Mouse (Mus musculus): ENCODE measurements around the gene Fscn3.

Fscn3 gene

DNA sequence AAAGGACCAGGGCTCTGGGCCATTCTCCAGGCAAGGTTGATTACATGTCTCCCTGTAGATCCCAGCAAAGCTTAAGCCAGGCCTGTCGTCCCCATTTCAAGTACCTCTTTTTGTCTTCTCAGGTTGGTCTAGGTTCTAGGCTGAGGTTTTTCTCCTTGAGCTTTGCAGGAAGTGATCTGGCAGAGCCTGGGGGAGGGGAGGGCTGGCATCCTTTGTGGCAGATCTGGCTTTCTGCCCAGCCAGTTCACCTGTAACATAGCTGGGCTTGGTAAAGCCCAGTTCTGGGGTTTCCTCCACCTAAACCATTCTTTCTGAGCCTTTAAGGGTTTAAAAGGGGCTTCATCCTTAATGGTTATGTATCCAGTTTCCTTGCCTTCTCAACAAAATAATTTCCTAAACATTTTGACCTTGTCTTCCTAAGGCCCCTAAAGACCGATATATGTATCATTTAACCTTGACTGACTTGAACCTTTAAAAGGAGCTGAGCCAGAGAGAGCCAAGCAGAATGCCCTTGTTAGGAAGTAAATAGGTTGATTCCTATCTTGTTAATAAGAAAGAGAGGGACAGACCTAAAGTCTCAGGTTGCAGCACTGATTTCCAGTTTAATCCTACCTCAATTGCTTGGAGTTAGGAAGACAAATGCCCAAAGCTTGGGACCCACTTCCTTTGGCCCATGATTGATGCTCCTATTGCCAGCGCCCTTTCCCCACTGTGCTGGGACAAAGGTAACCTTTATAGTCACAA is at the start of gene Fscn3:
Fscn3 (plus strand) TSS at position 694 of the 744 bp plus-strand sequence.
- DNase-seq, result peak; percentile 53

GRCm38 (mm10) chr6:28381983-28382382 is 45.6 kb upstream of the Fscn3 start:
- DNase-seq, result no peak

GRCm38 (mm10) chr6:28385169-28385568 is 42.4 kb upstream of the Fscn3 start:
- DNase-seq, result no peak

DNA sequence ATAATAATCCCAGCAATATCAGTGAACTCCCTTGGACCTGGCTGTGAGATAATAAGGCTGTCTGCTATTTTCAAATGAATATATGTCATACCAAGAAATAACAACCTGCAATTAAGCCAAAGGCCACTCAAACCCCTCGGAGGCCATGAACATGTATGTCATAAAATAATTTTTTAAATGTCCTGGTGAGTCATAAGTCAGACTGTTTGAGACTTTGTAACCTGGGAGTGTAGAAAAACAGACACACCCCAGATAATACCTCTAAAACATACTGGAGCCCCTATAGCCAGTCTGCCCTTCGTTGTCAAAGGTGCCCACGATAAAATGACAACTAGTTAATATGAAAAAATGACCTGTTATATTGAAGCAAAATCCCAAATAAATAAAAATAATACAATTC is 38.6 kb upstream of the Fscn3 start:
- DNase-seq, result no peak

DNA sequence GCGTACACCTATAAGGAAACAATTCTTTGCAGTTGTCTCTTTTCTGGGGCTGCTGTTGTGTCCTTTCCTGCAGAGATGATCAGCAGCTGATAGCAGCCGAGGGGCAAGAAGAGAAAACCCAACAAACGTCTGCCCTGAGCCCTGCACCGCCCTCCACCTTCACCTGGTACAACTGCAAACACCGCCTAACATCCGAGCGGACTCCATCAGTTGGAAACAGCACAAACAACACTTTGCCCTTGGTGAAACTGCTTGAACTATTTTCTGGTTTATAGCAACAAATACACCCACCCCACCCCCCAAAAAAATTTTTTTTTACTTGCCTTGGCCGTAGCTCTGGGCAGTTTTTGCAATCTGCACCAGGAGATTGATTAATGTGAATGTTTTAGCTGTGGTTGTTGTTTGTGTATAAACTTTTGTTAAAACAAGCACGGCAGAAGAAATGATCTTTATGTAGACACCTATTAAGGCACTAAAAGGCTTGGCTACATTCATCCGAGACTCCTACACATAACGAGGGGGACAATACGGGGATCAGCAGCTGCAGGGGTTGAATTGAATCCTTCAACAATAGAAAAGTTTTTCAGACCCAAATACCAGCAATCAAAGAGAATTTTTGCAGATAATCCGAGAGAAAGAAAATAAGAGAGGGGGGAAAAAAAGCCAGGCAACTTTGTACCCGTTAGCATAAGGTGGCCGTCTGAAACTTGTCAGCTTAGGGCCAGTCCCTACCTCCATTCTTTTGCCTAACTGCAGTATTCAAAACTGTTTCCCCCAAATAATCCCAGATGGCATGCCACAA is 31.3 kb upstream of the Fscn3 start:
- no peak for DNase-seq

DNA sequence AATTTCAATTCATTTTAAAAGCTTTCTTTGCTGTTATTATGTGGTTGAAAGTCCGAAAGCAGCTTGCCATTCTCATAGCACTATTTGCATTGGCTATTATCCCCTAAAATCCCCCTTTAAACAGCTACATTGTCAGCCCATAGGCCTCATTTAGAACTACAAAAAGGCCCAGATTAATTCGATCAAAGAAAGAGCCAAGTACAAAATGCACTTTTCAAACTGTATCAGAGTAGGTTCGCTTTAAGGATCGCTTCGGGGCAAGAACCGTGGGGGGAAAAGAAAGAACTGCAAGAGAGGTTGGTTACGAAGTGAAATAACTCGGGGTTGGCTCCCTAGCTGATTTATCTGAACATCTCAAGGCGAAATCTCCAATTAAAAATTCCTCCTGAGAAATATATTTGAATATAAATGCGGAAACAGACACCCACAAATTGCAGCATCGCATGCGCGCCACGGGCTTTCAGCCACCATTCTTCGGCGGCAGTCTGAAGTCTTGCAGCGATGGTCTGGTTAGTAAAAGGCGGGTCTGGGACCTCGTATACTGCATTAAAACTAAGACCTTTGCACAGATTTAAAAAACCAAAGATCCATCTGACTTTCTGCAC is 30.6 kb upstream of the Fscn3 start:
- no peak for DNase-seq

GRCm38 (mm10) chr6:28397681-28398203 is 29.8 kb upstream of the Fscn3 start, which contains the start of gene Zfp800:
Gene Zfp800 (minus strand): TSS chr6:28398005.
- no peak for DNase-seq

DNA sequence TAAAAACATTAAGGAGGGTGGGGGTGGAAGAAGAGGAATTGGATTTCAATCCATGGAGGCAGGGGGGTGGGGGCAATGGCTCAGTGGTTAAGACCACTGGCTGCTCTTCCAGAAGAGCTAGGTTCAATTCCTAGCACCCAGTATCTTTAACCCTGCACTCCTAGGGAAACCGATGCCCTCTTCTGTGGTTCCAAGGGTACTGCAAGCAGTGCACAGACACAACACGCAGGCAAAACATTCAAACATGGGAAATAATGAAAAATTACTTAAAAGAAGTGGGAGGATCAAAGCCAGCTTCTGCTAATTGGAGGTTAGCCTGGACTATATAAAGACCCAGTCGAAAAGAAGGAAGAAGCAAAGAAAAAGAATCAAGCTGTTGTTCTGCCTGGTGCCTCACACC is 28.9 kb upstream of the Fscn3 start:
- no peak for DNase-seq

- no peak for DNase-seq
These were observed 27.8 kb upstream of the Fscn3 start for GRCm38 (mm10) chr6:28399791-28400190.

GRCm38 (mm10) chr6:28410053-28410452 is 17.5 kb upstream of the Fscn3 start:
- DNase-seq, result peak; percentile 56

GRCm38 (mm10) chr6:28411236-28411635 is 16.4 kb upstream of the Fscn3 start:
- no peak for DNase-seq

DNA sequence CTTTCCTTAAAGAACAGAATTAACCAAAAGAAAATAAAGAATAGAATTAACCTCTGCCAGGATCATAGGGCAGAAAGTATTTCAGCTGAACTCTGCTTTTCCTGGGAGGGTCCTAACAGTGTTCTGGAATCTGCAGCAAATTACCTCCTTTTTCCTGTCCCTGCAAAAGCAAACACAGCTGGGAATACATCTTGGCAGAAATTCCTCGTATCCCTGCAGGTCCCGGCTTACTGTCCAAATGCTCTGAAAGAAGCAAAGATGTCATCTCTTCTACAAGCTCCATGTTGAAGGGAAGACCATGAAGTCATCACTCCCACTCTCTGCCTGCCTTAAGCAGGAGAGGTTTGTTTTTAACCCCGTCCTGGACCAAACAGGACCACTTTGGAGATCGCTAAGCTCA is 10.6 kb upstream of the Fscn3 start:
- no peak for DNase-seq

GRCm38 (mm10) chr6:28418449-28418848 is 9.1 kb upstream of the Fscn3 start:
- DNase-seq, result peak; percentile 67

- no peak for DNase-seq
These were observed 7.9 kb upstream of the Fscn3 start for GRCm38 (mm10) chr6:28419673-28420072.

DNA sequence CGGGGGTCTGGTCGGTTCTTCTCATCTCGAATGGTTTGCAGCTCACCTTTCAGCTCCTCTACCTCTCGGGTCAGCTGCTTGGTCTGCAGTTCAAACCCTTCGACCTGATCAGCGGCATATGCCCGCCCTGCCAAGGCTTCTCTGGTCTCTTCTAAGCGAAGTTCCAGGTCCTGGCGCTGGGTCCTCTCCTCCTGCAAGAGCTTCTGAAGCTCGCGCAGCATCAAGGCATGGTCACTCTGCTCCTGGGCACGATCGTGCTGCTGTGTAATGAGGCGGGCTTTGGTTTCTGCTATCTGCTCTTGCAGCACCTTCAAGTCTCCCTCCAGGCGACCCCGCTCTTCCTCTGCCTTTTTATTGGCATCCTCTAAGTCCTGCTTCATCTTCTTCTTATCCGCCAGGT is 7.2 kb upstream of the Fscn3 start:
- DNase-seq, result no peak

- DNase-seq, result no peak
These were observed 6.7 kb upstream of the Fscn3 start for GRCm38 (mm10) chr6:28420865-28421264.

GRCm38 (mm10) chr6:28421469-28422000 is 6.1 kb upstream of the Fscn3 start:
- DNase-seq, result peak; percentile 98

GRCm38 (mm10) chr6:28422651-28423290 is 4.8 kb upstream of the Fscn3 start:
- DNase-seq, result no peak

- peak; percentile 90 for DNase-seq
These were observed 4.3 kb upstream of the Fscn3 start, which contains the start of gene Arf5 for GRCm38 (mm10) chr6:28423313-28423712. Gene Arf5 (plus strand): TSS chr6:28423560.

GRCm38 (mm10) chr6:28423767-28424695 is 3.6 kb upstream of the Fscn3 start:
- peak; percentile 63 for DNase-seq

GRCm38 (mm10) chr6:28425019-28425418 is 2.6 kb upstream of the Fscn3 start:
- no peak for DNase-seq
